Mouse (Mus musculus): ENCODE results near the gene Rgmb.

The Rgmb gene

GRCm38 (mm10) chr17:15821706-15822105 lies 9.1 kb downstream of the Rgmb start:
- no peak for DNase-seq (ENCODE audit: low read depth)

GRCm38 (mm10) chr17:15820761-15821160 lies 10.1 kb downstream of the Rgmb start:
- no peak for DNase-seq (ENCODE audit: low read depth)

- DNase-seq (ENCODE audit: low read depth): no peak
These were observed 10.7 kb downstream of the Rgmb start for GRCm38 (mm10) chr17:15820146-15820545.

GRCm38 (mm10) chr17:15818372-15818771 lies 12.5 kb downstream of the Rgmb start:
- no peak for DNase-seq (ENCODE audit: low read depth)

GRCm38 (mm10) chr17:15817634-15818033 lies 13.2 kb downstream of the Rgmb start:
- DNase-seq (ENCODE audit: low read depth): no peak

GRCm38 (mm10) chr17:15817096-15817450 lies 13.8 kb downstream of the Rgmb start:
- DNase-seq (ENCODE audit: low read depth): no peak

- DNase-seq (ENCODE audit: low read depth): no peak
These were observed 14.3 kb downstream of the Rgmb start for GRCm38 (mm10) chr17:15816379-15817095.

GRCm38 (mm10) chr17:15815312-15816018 lies 15.4 kb downstream of the Rgmb start:
- no peak for DNase-seq (ENCODE audit: low read depth)

- DNase-seq (ENCODE audit: low read depth): no peak
These were observed 17.1 kb downstream of the Rgmb start for GRCm38 (mm10) chr17:15813658-15814212.

- DNase-seq (ENCODE audit: low read depth): no peak
These were observed 18.6 kb downstream of the Rgmb start for GRCm38 (mm10) chr17:15812136-15812778.

- DNase-seq (ENCODE audit: low read depth): no peak
These were observed 20.9 kb downstream of the Rgmb start for GRCm38 (mm10) chr17:15809949-15810348.

GRCm38 (mm10) chr17:15808468-15809374 lies 22.1 kb downstream of the Rgmb start:
- no peak for DNase-seq (ENCODE audit: low read depth)

GRCm38 (mm10) chr17:15808015-15808414 lies 22.8 kb downstream of the Rgmb start:
- DNase-seq (ENCODE audit: low read depth): no peak

GRCm38 (mm10) chr17:15807295-15807984 lies 23.4 kb downstream of the Rgmb start:
- no peak for DNase-seq (ENCODE audit: low read depth)

- no peak for DNase-seq (ENCODE audit: low read depth)
These were observed 26.6 kb downstream of the Rgmb start for GRCm38 (mm10) chr17:15804008-15804812.

GRCm38 (mm10) chr17:15799195-15799793 lies 31.5 kb downstream of the Rgmb start:
- DNase-seq (ENCODE audit: low read depth): no peak

- no peak for DNase-seq (ENCODE audit: low read depth)
These were observed 40.1 kb downstream of the Rgmb start for GRCm38 (mm10) chr17:15790716-15791115.

GRCm38 (mm10) chr17:15787036-15787435 lies 43.8 kb downstream of the Rgmb start:
- peak; percentile 22 for DNase-seq (ENCODE audit: low read depth)

GRCm38 (mm10) chr17:15777979-15778378 lies 52.9 kb downstream of the Rgmb start:
- peak; percentile 10 for DNase-seq (ENCODE audit: low read depth)

- DNase-seq (ENCODE audit: low read depth): no peak
These were observed 54.5 kb downstream of the Rgmb start for GRCm38 (mm10) chr17:15776349-15776748.
